Mouse (Mus musculus) megakaryocyte, embryonic 14.5 days (primary cell): Measurements from ENCODE around the gene Etv6.

Source experiments
- FLI1 ChIP-seq: IDR thresholded peaks from 2 replicates; pipeline ENCODE4 v1.6.1; 2012; ENCODE audit warnings: low read length, inconsistent platforms, mixed read lengths
- GATA1 ChIP-seq: IDR thresholded peaks from 3 replicates; pipeline ENCODE4 v1.6.1; 2012; ENCODE audit warnings: mixed read lengths, low read length, inconsistent platforms, borderline replicate concordance

- TF ChIP-seq GATA1 (no peak), FLI1 (no peak)
Measured at GRCm38 (mm10) chr6:134208180-134208952, 172.9 kb downstream of the Etv6 start.
